Mouse (Mus musculus) bone marrow macrophage, adult 2 months (primary cell): ENCODE data around the gene Scgb3a1.

Source experiments
- CTCF ChIP-seq: IDR thresholded peaks from 2 replicates; pipeline ENCODE4 v1.5.1; 2012; ENCODE audit warnings: low read depth, mild to moderate bottlenecking, low read length, moderate library complexity
- POLR2A ChIP-seq: IDR thresholded peaks from 2 replicates; pipeline ENCODE4 v1.6.1; 2012; ENCODE audit warnings: mild to moderate bottlenecking, low read depth, low read length, borderline replicate concordance

- no peak for TF ChIP-seq CTCF
- TF ChIP-seq POLR2A: no peak
These were observed 38.6 kb downstream of the Scgb3a1 start for GRCm38 (mm10) chr11:49702014-49702413.
